Mouse (Mus musculus): Measurements from ENCODE around the gene Fat2. TPM values are rescaled to one million over a fixed set of nuclear protein-coding genes. Genes with fewer than 3 reads are reported as not detected.
A peak's percentile ranks its signal among the peaks of the same experiment; 100 is the strongest.

Fat2 gene
- polyA plus RNA-seq, 1 experiment from 2014 or later, result 0.05 TPM

GRCm38 (mm10) chr11:55216830-55217229, 119.5 kb downstream of the Fat2 start:
- Histone ChIP-seq H3K27me3 (ENCODE audit: insufficient read depth, low read length) (no peaks in the 10 kb centered on the region), H3K4me3 (replicated peaks; ENCODE audit: low read depth, low read length) (no peak overlapping the region), H3K9me3 (replicated peaks; ENCODE audit: low read length) (no peaks in the 10 kb centered on the region), H3K27ac (0 out of 2 replicates have a peak overlapping the region, but pooled peaks have one; percentile 25), H3K9ac (ENCODE audit: low read depth, low read length) (peak overlapping the region; percentile 27; the same call in 1 of the 2 replicates), H3K4me1 (replicated peaks; ENCODE audit: insufficient read depth, low read length) (no peaks in the 10 kb centered on the region), H3K4me2 (ENCODE audit: low read length) (no peak overlapping the region), H3K36me3 (ENCODE audit: insufficient read depth, low read length) (peaks cover 9% of the 10 kb centered on the region)
- 40% methylated on average over 13 of the region's 13 CpGs for WGBS
- TF ChIP-seq CTCF (IDR thresholded peaks at IDR 0.05; ENCODE audit: low read depth), result no peak
- peak; percentile 73 for DNase-seq (ENCODE audit: low spot score)
- ATAC-seq (replicated peaks; ENCODE audit: low FRiP score, low read depth), result no peak

- H3K27me3 ChIP-seq (ENCODE audit: insufficient read depth, low read length), result no peaks in the 10 kb centered on the region
- WGBS, result 22% methylated on average over 3 of the region's 4 CpGs
- H3K9me3 ChIP-seq (replicated peaks; ENCODE audit: low read length), result no peaks in the 10 kb centered on the region
- H3K4me2 ChIP-seq (ENCODE audit: low read length), result no peak overlapping the region
- peak; percentile 65; the same call in 1 of the 2 replicates for ATAC-seq (replicated peaks; ENCODE audit: low FRiP score, low read depth)
- no peak overlapping the region for H3K9ac ChIP-seq (ENCODE audit: low read depth, low read length)
- no peaks in the 10 kb centered on the region for H3K4me1 ChIP-seq (replicated peaks; ENCODE audit: insufficient read depth, low read length)
- no peak overlapping the region for H3K27ac ChIP-seq
- DNase-seq (ENCODE audit: low spot score), result no peak
- no peak overlapping the region for H3K4me3 ChIP-seq (replicated peaks; ENCODE audit: low read depth, low read length)
- H3K36me3 ChIP-seq (ENCODE audit: insufficient read depth, low read length), result peaks cover 6% of the 10 kb centered on the region
- no peak for TF ChIP-seq CTCF (IDR thresholded peaks at IDR 0.05; ENCODE audit: low read depth)
Measured at GRCm38 (mm10) chr11:55216061-55216460, 120.3 kb downstream of the Fat2 start.

GRCm38 (mm10) chr11:55214978-55215377, 121.4 kb downstream of the Fat2 start:
- WGBS, result 68% methylated on average over 3 of the region's 3 CpGs
- H3K4me1 ChIP-seq (replicated peaks; ENCODE audit: insufficient read depth, low read length), result peaks cover 1% of the 10 kb centered on the region; the same call in 1 of the 2 replicates
- ATAC-seq (replicated peaks; ENCODE audit: low FRiP score, low read depth), result no peak
- no peak overlapping the region for H3K4me3 ChIP-seq (replicated peaks; ENCODE audit: low read depth, low read length)
- no peaks in the 10 kb centered on the region for H3K27me3 ChIP-seq (ENCODE audit: insufficient read depth, low read length)
- no peak for TF ChIP-seq CTCF (IDR thresholded peaks at IDR 0.05; ENCODE audit: low read depth)
- H3K36me3 ChIP-seq (ENCODE audit: insufficient read depth, low read length), result peaks cover under 1% of the 10 kb centered on the region
- H3K4me2 ChIP-seq (ENCODE audit: low read length), result no peak overlapping the region
- no peak overlapping the region for H3K9ac ChIP-seq (ENCODE audit: low read depth, low read length)
- no peaks in the 10 kb centered on the region for H3K9me3 ChIP-seq (replicated peaks; ENCODE audit: low read length)
- H3K27ac ChIP-seq, result no peak overlapping the region
- no peak for DNase-seq (ENCODE audit: low spot score)

GRCm38 (mm10) chr11:55214161-55214560, 122.2 kb downstream of the Fat2 start:
- Histone ChIP-seq H3K27ac (no peak overlapping the region), H3K9me3 (replicated peaks; ENCODE audit: low read length) (no peaks in the 10 kb centered on the region), H3K36me3 (ENCODE audit: insufficient read depth, low read length) (no peaks in the 10 kb centered on the region), H3K9ac (ENCODE audit: low read depth, low read length) (no peak overlapping the region), H3K4me1 (replicated peaks; ENCODE audit: insufficient read depth, low read length) (peaks cover 6% of the 10 kb centered on the region; the same call in 1 of the 2 replicates), H3K4me2 (ENCODE audit: low read length) (no peak overlapping the region), H3K4me3 (replicated peaks; ENCODE audit: low read depth, low read length) (no peak overlapping the region), H3K27me3 (ENCODE audit: insufficient read depth, low read length) (no peaks in the 10 kb centered on the region)
- ATAC-seq (replicated peaks; ENCODE audit: low FRiP score, low read depth), result no peak
- TF ChIP-seq CTCF (IDR thresholded peaks at IDR 0.05; ENCODE audit: low read depth), result no peak
- DNase-seq (ENCODE audit: low spot score), result no peak
- WGBS, result 87% methylated on average over 5 of the region's 5 CpGs

- H3K4me3 ChIP-seq (replicated peaks; ENCODE audit: low read depth, low read length), result no peak overlapping the region
- peaks cover 6% of the 10 kb centered on the region; the same call in 1 of the 2 replicates for H3K4me1 ChIP-seq (replicated peaks; ENCODE audit: insufficient read depth, low read length)
- H3K4me2 ChIP-seq (ENCODE audit: low read length), result no peak overlapping the region
- no peak overlapping the region for H3K9ac ChIP-seq (ENCODE audit: low read depth, low read length)
- WGBS, result 91% methylated on average over 4 of the region's 4 CpGs
- DNase-seq (ENCODE audit: low spot score), result no peak
- H3K36me3 ChIP-seq (ENCODE audit: insufficient read depth, low read length), result no peaks in the 10 kb centered on the region
- H3K27ac ChIP-seq, result no peak overlapping the region
- H3K9me3 ChIP-seq (replicated peaks; ENCODE audit: low read length), result no peaks in the 10 kb centered on the region
- no peaks in the 10 kb centered on the region for H3K27me3 ChIP-seq (ENCODE audit: insufficient read depth, low read length)
- TF ChIP-seq CTCF (IDR thresholded peaks at IDR 0.05; ENCODE audit: low read depth), result no peak
- ATAC-seq (replicated peaks; ENCODE audit: low FRiP score, low read depth), result no peak
Measured at GRCm38 (mm10) chr11:55213518-55213917, 122.8 kb downstream of the Fat2 start.

- no peaks in the 10 kb centered on the region for H3K36me3 ChIP-seq (ENCODE audit: insufficient read depth, low read length)
- peaks cover 14% of the 10 kb centered on the region; the same call in 1 of the 2 replicates for H3K4me1 ChIP-seq (replicated peaks; ENCODE audit: insufficient read depth, low read length)
- no peak overlapping the region for H3K9ac ChIP-seq (ENCODE audit: low read depth, low read length)
- H3K4me3 ChIP-seq (replicated peaks; ENCODE audit: low read depth, low read length), result no peak overlapping the region
- ATAC-seq (replicated peaks; ENCODE audit: low FRiP score, low read depth), result 0 out of 2 replicates have a peak, but pooled peaks have one; percentile 29
- no peaks in the 10 kb centered on the region for H3K27me3 ChIP-seq (ENCODE audit: insufficient read depth, low read length)
- H3K9me3 ChIP-seq (replicated peaks; ENCODE audit: low read length), result no peaks in the 10 kb centered on the region
- H3K4me2 ChIP-seq (ENCODE audit: low read length), result no peak overlapping the region
- TF ChIP-seq CTCF (IDR thresholded peaks at IDR 0.05; ENCODE audit: low read depth), result no peak
- 56% methylated on average over 6 of the region's 6 CpGs for WGBS
- DNase-seq (ENCODE audit: low spot score), result no peak
- no peak overlapping the region for H3K27ac ChIP-seq
Measured at GRCm38 (mm10) chr11:55209626-55210353, 126.6 kb downstream of the Fat2 start.
